Mouse (Mus musculus): Measurements from ENCODE around the gene Lhfpl2. TPM values are rescaled to one million over a fixed set of nuclear protein-coding genes. Genes with fewer than 3 reads are reported as not detected.

Gene Lhfpl2
- polyA plus RNA-seq, 1 experiment from 2014 or later = 16.8 TPM

GRCm38 (mm10) chr13:94058642-94059222 is 1.1 kb downstream of the Lhfpl2 start:
- peak overlapping the region; percentile 98 for H3K4me2 ChIP-seq
- H3K4me1 ChIP-seq = peaks cover 20% of the 10 kb centered on the region
- WGBS = 39% methylated on average over 6 of the region's 6 CpGs
- no peaks in the 10 kb centered on the region for H3K36me3 ChIP-seq (replicated peaks)
- ATAC-seq (replicated peaks) = no peak
- no peaks in the 10 kb centered on the region for H3K9me3 ChIP-seq
- peaks cover 11% of the 10 kb centered on the region for H3K27me3 ChIP-seq (replicated peaks)
- no peak overlapping the region for H3K27ac ChIP-seq
- H3K4me3 ChIP-seq = peak overlapping the region; percentile 66
- H3K9ac ChIP-seq = no peak overlapping the region

- H3K4me2 ChIP-seq = no peak overlapping the region
- ATAC-seq (replicated peaks) = no peak
- peaks cover 11% of the 10 kb centered on the region for H3K27me3 ChIP-seq (replicated peaks)
- H3K27ac ChIP-seq = no peak overlapping the region
- 82% methylated on average over 4 of the region's 4 CpGs for WGBS
- no peaks in the 10 kb centered on the region for H3K9me3 ChIP-seq
- H3K9ac ChIP-seq = no peak overlapping the region
- no peak overlapping the region for H3K4me3 ChIP-seq
- H3K36me3 ChIP-seq (replicated peaks) = no peaks in the 10 kb centered on the region
- H3K4me1 ChIP-seq = peaks cover 20% of the 10 kb centered on the region
Measured at GRCm38 (mm10) chr13:94059373-94059772, 1.8 kb downstream of the Lhfpl2 start.

GRCm38 (mm10) chr13:94059778-94060177 is 2.2 kb downstream of the Lhfpl2 start:
- Histone ChIP-seq H3K27ac (no peak overlapping the region), H3K9ac (no peak overlapping the region), H3K36me3 (replicated peaks) (no peaks in the 10 kb centered on the region), H3K4me1 (peaks cover 20% of the 10 kb centered on the region), H3K4me3 (no peak overlapping the region), H3K27me3 (replicated peaks) (peaks cover 11% of the 10 kb centered on the region), H3K4me2 (no peak overlapping the region), H3K9me3 (no peaks in the 10 kb centered on the region)
- no peak for ATAC-seq (replicated peaks)
- WGBS = 83% methylated on average over 6 of the region's 6 CpGs

- ATAC-seq (replicated peaks) = no peak
- WGBS = 90% methylated on average over 3 of the region's 3 CpGs
- peaks cover 14% of the 10 kb centered on the region for H3K27me3 ChIP-seq (replicated peaks)
Measured at GRCm38 (mm10) chr13:94060461-94060860, 2.9 kb downstream of the Lhfpl2 start.

GRCm38 (mm10) chr13:94061256-94061877 is 3.8 kb downstream of the Lhfpl2 start:
- H3K27ac ChIP-seq = no peak overlapping the region
- 58% methylated on average over 9 of the region's 9 CpGs for WGBS
- H3K9me3 ChIP-seq = no peaks in the 10 kb centered on the region
- no peak overlapping the region for H3K4me2 ChIP-seq
- H3K4me3 ChIP-seq = no peak overlapping the region
- H3K36me3 ChIP-seq (replicated peaks) = no peaks in the 10 kb centered on the region
- H3K9ac ChIP-seq = no peak overlapping the region
- peaks cover 14% of the 10 kb centered on the region for H3K27me3 ChIP-seq (replicated peaks)
- H3K4me1 ChIP-seq = peaks cover 30% of the 10 kb centered on the region
- ATAC-seq (replicated peaks) = no peak

More at GRCm38 (mm10) chr13:94060461-94060860, 2.9 kb downstream of the Lhfpl2 start:
- H3K9me3 ChIP-seq = no peaks in the 10 kb centered on the region
- H3K9ac ChIP-seq = no peak overlapping the region
- H3K4me2 ChIP-seq = no peak overlapping the region
- H3K27ac ChIP-seq = no peak overlapping the region
- H3K4me1 ChIP-seq = peaks cover 22% of the 10 kb centered on the region
- H3K4me3 ChIP-seq = no peak overlapping the region
- H3K36me3 ChIP-seq (replicated peaks) = no peaks in the 10 kb centered on the region

- no peak overlapping the region for H3K27ac ChIP-seq
- peaks cover 19% of the 10 kb centered on the region for H3K27me3 ChIP-seq (replicated peaks)
- H3K4me1 ChIP-seq = peaks cover 29% of the 10 kb centered on the region
- H3K9me3 ChIP-seq = no peaks in the 10 kb centered on the region
- H3K4me2 ChIP-seq = peak overlapping the region; percentile 12; the same call in 1 of the 2 replicates
- no peak overlapping the region for H3K9ac ChIP-seq
- no peak for ATAC-seq (replicated peaks)
- no peaks in the 10 kb centered on the region for H3K36me3 ChIP-seq (replicated peaks)
- WGBS = 19% methylated on average over 21 of the region's 21 CpGs
- H3K4me3 ChIP-seq = no peak overlapping the region
Measured at GRCm38 (mm10) chr13:94062349-94063111, 4.9 kb downstream of the Lhfpl2 start.

GRCm38 (mm10) chr13:94063156-94063555 is 5.6 kb downstream of the Lhfpl2 start:
- Histone ChIP-seq H3K4me2 (no peak overlapping the region), H3K27ac (no peak overlapping the region)

GRCm38 (mm10) chr13:94064571-94064970 is 7.0 kb downstream of the Lhfpl2 start:
- peaks cover 17% of the 10 kb centered on the region for H3K4me1 ChIP-seq
- H3K9ac ChIP-seq = no peak overlapping the region
- H3K4me2 ChIP-seq = no peak overlapping the region
- H3K4me3 ChIP-seq = no peak overlapping the region
- no peak overlapping the region for H3K27ac ChIP-seq
- WGBS = 43% methylated on average over 7 of the region's 7 CpGs
- no peak for ATAC-seq (replicated peaks)
- peaks cover 10% of the 10 kb centered on the region for H3K27me3 ChIP-seq (replicated peaks)
- no peaks in the 10 kb centered on the region for H3K9me3 ChIP-seq
- H3K36me3 ChIP-seq (replicated peaks) = no peaks in the 10 kb centered on the region

More at GRCm38 (mm10) chr13:94063156-94063555, 5.6 kb downstream of the Lhfpl2 start:
- Histone ChIP-seq H3K9me3 (no peaks in the 10 kb centered on the region), H3K4me3 (no peak overlapping the region), H3K36me3 (replicated peaks) (no peaks in the 10 kb centered on the region), H3K9ac (no peak overlapping the region), H3K27me3 (replicated peaks) (peaks cover 19% of the 10 kb centered on the region), H3K4me1 (peaks cover 25% of the 10 kb centered on the region)
- no peak for ATAC-seq (replicated peaks)
- 49% methylated on average over 8 of the region's 8 CpGs for WGBS

- peaks cover 8% of the 10 kb centered on the region; the same call in 1 of the 2 replicates for H3K27me3 ChIP-seq (replicated peaks)
- WGBS = 27% methylated on average over 11 of the region's 11 CpGs
- no peak overlapping the region for H3K9ac ChIP-seq
- H3K36me3 ChIP-seq (replicated peaks) = no peaks in the 10 kb centered on the region
- peaks cover 17% of the 10 kb centered on the region for H3K4me1 ChIP-seq
- H3K4me3 ChIP-seq = no peak overlapping the region
- H3K27ac ChIP-seq = no peak overlapping the region
- H3K4me2 ChIP-seq = no peak overlapping the region
- no peaks in the 10 kb centered on the region for H3K9me3 ChIP-seq
- no peak for ATAC-seq (replicated peaks)
Measured at GRCm38 (mm10) chr13:94065276-94066050, 7.9 kb downstream of the Lhfpl2 start.

GRCm38 (mm10) chr13:94066626-94067275 is 9.2 kb downstream of the Lhfpl2 start:
- Histone ChIP-seq H3K36me3 (replicated peaks) (no peaks in the 10 kb centered on the region), H3K4me1 (peaks cover 17% of the 10 kb centered on the region), H3K27me3 (replicated peaks) (peaks cover 8% of the 10 kb centered on the region; the same call in 1 of the 2 replicates), H3K9ac (no peak overlapping the region), H3K9me3 (no peaks in the 10 kb centered on the region), H3K27ac (no peak overlapping the region), H3K4me2 (no peak overlapping the region), H3K4me3 (no peak overlapping the region)
- 89% methylated on average over 5 of the region's 5 CpGs for WGBS
- no peak for ATAC-seq (replicated peaks)

- H3K9ac ChIP-seq = no peak overlapping the region
- no peak overlapping the region for H3K4me2 ChIP-seq
- no peaks in the 10 kb centered on the region for H3K36me3 ChIP-seq (replicated peaks)
- 100% methylated on average over 1 of the region's 1 CpGs for WGBS
- H3K9me3 ChIP-seq = no peaks in the 10 kb centered on the region
- peaks cover 11% of the 10 kb centered on the region; the same call in 1 of the 2 replicates for H3K27me3 ChIP-seq (replicated peaks)
- H3K4me3 ChIP-seq = no peak overlapping the region
- ATAC-seq (replicated peaks) = no peak
- no peak overlapping the region for H3K27ac ChIP-seq
- H3K4me1 ChIP-seq = peaks cover 13% of the 10 kb centered on the region; the same call in 1 of the 2 replicates
Measured at GRCm38 (mm10) chr13:94068308-94068707, 10.7 kb downstream of the Lhfpl2 start.
